Mouse (Mus musculus): ENCODE data around the gene Sptbn4.

Sptbn4 gene

DNA sequence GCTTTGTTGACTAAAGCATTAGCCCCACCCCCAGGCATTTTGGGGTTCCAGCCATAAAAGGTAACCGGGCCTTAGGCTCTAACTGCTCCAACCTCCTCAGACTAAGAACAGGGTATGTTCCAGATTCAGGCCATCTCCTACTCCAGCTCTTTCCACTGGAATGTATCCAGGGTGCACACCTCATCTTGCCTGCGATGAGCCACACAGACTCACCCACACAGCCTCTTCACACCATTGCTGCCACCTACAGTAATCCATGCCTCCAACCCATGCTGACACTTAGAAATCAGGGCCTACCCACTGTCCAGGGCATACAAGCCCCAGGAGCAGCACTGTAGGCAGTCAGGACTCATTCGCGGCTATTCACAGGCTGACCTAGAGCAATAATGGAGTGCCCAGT, 108.4 kb downstream of the Sptbn4 start:
- DNase-seq = no peak

DNA sequence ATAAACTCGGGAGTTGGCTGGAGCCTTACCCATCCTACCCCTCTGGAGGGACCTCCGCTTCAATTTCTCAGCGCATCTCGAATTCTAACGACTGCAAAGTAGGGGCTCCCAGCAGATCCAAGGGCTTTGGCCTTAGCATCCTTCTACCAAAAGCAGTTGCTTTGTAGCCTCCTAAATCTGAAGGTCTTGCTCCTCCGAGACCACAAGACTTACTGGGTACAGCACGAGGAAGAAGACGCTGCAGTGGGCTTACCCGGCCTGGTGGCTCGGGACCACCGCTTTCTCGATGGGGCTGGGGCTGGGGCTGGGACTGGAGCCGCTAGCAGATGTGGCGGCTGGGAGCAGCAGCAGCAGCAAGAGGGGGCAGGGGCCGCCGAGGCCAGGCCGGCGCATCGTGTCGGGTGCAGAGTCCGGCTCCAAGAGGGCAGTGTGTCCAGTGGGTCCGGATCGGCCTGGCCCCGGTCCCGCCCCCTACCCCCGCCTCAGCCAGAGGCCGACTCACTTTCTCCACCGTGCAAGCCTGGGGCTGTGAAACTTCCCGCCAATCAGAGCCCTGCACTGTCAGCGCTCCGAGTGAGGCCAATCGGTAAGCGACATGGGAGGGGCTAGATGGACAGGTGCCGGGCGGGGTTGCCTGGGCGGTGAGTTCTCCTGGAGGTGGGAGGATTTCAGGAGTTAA, 110.2 kb downstream of the Sptbn4 start, which contains the start of gene Ltbp4:
Gene Ltbp4, minus strand, starts transcription at position 518 of the 679 bp plus-strand sequence.
- DNase-seq = peak; percentile 86

DNA sequence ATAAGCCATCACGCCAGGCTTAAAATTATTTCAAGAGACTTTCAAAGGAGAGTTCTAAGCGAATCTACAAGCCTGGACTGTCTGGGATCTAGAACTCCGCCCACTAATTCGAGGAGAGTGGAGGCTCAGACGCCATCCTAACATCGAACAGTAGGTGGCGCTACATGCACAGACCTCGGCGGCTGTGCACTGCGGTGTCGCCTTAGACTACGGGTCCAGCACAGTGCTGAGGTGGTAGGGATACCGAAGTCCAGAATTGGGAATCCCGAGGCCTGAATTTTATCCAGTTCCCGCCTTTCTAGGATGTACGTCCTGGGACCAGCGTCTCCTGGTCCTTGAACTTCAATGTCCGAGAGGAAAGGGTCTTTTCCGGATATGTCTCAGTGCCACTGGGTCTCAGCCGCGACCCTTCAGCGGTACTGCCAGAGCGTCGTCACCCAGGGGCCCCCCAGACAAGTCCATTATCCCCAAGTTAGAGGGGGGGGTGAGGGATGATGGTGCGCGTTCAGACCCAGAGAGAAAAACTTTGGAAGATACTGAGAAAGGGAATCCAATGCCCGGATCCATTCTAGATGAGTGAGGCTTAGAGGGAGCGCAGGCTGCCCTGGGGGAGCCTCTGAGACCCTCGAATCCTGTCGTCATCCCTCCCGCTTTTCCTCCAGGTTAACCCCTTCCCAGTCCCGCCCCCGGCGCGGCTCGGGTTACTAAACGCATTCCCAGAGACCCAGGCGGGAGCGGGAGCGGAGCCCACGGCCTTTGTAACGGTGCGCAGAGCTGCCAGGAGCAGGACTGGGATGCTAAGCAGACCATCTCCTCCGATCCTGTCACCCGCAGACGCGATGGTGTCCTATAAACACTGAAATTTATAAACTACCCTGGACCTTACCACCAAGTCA, 111.3 kb downstream of the Sptbn4 start:
- peak; percentile 92 for DNase-seq

DNA sequence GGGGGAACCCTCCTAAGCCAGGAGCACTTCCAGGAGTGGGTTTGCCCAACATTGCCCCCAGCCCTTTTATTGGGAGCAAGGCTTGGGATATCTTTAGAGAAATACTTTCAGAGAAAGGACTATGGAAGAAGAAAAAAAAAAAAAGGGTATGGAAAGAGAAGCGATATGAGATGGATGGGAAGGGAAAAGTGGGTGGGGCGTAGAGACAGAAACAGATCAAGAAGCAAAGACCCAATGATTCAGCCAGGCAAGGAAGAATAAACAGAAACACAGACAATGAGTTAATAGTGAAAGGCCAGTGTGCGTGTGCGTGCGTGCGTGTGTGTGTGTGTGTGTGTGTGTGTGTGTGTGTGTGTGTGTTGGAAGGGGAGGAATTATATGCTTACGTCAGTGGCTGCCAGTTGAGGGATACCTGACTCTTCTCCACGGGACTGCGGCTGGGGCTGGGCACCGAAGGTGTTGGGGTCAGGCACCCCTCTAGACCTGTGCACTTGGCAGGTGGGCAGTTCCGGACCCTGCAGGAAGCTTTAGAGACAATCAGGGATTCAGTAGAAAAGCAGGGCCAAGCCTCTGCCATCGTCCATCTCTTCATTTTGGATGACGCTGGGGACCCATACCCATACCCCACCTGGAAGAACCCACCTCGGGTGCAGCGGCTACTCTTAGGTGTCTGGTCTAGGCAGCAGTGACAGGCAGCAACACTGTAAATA, 112.3 kb downstream of the Sptbn4 start:
- DNase-seq = no peak

DNA sequence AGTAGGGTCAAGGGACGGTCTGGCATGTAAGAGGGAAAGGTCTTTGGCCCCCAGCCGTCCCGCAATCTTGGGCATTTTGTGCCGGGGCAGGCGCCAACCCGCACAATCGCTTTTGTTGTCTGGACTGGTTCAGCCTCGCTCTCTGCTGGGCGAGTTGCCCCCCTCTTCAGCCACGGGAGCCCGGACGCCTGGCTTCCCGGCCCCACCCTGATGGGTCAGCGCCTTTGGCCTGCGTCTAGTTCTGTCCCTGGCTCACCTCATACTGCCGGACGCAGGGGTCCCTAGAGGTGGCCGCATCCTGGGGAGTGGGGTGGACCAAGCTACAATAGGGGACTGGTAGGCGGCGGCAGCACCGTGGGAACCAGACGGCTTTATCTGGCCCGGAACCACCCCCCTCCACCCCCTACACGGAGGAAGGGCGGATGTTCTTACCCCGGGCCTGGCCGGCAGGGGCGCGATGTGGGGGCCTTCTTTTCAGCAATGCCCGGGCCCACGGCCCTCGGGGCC, 113.0 kb downstream of the Sptbn4 start:
- peak; percentile 65 for DNase-seq

DNA sequence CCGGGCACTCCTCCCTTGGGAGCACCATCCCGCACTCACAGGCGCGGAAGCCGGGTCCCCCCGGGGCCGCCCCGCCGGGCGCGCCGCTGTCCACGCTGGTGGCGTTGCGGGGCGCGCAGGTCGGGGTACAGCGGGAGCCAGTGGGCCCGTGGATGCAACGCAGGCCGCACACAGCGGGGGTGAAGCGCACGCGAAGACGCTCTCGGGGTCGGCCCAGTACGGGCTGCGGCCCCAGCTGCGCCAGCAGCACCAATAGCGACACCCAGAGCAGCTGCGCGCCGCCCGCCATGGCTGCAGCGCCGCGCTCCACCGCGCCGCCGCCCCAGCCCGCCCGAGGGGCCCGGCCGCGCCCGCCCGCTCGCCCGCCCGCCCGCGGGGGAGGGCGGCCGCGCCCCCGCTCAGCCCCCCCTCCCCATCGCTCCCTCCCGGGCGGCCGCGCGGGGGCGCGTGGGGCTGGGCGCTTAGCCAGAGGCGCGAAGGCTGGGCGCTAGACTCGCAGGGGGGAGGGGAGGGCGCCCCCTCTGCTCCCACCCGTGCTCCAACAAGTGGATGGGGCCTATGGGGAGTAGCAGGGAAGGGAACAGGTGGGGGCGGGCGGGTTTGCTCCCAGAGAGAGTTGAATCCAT, 114.1 kb downstream of the Sptbn4 start:
- peak; percentile 47 for DNase-seq

DNA sequence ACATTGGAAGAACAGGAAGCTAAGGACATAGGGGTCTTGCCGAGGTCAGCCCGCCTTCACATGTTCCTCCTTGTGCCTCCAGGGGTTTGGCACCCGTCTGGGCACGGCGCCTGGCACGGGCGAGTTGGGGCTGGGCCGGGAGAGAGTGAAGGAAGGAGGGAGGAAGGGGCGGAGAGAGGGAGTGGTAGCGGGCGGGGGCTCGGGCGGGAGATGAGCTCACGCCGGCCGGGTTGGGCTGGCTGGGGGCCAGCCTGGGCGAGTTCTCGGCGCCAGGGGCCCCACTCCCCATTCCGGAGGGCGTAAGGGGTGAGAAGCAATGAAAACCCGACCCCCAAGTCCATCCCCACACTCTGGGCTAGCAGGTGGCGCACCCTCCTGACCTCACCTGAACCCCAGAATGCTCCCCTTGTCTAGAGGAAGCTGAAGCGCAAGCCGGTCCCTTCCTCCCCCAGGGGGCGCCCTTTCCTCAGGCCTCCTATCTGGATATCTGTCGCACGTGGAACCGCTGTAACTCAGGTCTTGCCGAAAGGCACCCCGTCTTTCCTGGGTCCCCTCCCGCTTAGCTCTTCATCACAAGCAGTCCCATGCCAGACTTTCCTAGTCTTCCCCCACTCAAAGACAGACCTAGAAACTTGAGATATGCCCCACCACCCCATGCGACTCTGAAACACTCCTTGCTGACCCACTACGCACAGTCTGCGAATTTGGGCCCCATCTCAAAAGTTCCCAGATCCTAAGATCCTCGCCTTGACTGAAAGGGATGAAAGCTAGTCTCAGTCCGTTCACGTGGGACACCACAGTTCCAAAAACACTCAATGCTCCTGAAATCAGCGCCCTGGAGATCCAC, 114.9 kb downstream of the Sptbn4 start:
- peak; percentile 91 for DNase-seq

DNA sequence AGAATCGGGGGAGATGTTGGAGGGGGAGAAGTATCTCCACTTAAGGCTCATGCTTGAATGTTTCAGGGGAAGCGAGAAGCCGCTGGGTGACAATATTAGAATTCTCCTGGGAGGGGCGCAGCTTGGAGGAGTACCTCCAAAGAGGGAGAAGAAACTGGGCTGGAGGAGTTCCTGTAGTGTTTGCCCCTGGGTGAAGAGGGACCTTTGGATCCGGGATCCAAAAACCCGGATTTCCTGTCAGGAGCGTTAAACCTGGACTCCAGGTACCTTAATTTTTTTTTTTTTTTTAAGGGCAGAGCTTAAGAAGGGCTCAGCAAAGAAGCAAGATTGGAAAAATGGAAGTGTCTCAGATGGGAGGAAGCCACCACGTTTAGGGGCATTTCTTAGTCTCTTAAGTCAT, 115.6 kb downstream of the Sptbn4 start:
- DNase-seq = no peak

DNA sequence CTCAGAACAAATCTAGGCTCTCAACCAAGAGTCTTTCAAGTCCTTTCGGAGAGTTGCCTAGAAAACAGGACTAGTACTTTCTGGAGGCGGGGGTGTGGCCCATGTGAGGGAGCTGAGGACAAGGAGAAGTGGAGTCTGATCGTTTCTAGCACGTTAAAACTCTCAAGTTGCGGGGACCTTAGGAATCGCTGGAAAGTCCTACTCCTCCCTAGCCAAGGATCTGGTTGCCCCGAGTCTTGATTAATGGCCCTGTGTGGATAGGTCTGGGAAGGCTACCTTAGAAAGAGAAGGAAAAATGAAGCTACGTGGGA, 116.0 kb downstream of the Sptbn4 start:
- peak; percentile 58 for DNase-seq

DNA sequence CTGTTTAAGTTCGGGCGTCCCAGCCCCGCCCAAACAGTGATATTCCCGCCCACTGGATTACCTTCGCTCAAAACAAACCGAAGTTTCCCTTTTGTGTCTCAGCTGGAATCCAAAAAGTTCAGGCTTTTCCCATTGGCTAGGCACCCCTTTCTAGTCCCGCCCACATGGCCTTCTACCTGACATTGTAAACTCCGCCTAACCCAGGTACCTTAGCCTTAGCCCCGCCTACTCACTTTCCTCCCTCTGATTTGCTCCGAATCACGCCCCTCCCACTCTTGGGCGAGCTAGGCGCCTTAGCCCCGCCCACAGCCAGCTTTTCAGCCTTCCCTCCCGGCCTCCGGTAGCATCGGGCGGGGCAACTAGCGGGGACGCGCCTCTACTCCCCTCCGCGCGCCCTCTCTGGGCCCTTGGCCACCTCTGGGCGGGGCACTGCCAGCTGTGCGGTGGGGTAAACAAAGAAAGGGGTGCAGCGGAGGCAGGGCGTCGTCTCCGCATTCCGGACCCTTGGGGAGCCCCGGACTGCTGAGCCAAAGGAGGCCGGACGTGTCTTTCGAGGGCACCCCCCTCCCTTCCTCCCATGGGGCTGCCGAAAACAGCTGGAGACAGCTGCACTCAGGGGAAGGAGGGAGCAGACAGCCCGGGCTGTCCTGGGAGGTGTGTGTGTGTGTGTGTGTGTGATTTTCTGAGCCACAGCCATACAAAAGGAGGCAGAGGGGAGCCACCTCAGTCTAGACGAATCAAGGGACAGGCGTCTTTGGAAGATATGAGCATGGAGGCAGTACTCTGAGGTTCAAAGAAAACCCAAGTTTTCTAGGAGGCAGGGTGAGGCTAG, 116.6 kb downstream of the Sptbn4 start:
- DNase-seq = peak; percentile 98

DNA sequence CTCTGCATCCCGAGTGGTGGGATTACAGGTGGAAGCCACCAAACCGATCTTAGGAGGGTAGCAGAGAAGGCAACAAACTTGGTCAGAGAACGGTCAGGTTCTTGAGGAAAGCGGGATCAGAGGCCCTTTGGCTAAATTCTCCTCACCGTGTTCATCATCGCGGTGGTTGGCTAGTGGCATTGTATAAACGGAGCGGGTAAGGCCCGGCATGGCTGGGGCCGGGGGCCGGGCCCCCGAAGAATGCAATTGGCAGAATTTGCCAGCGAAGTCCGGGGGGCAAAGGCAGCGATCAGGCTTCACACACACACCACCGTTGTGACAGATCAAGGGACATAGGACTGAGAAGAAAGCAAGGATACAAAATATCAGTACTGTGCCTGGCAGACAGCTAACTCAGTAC, 117.5 kb downstream of the Sptbn4 start:
- DNase-seq = no peak

DNA sequence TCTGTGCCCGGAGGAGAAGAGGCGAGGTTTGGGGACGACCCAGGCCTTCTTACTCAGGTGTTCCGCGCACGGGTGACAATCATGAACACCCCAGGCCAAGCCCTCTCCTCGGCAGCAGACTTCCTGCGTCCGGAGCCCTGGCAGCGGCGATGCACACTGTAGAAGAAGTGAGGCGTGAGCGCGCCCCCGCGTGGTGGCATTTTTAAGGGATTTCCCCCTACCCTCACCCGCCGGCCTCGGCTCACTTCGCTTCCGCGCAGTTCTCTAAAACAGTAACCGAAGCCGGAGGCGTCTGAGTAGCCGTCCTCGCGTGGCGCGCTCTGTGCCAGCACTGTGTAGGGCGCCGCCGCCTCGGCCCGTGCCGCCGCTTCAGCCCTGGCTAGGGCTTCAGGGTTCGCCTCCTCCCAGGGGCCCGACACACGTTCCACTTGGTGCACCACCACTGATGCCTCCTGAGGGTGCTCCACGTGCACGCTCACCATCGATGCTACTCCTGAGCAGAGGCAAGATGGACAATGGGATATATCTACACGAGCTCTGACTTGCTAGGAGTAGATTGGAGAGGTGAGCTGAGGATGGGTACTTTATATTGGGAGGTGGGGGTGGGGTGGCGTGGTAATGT, 118.0 kb downstream of the Sptbn4 start:
- peak; percentile 91 for DNase-seq

DNA sequence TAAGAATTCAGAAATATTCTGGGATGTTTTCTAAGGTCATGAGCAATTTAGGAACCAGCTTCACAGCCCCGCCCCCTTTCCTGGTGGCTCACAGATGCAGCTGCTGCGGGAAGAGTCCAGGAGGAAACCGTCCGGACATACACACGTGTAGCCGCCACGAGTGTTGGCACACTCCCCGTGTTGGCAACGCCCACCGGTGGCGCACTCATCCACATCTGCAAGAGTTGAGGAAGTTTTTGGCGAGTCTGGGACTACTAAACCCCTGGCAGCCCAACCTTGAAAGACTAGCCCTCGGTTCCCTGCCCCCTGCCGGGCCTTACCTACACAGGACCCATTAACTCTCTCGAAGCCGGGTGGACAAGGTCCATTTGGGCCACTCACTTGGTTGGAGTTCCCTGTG, 118.8 kb downstream of the Sptbn4 start:
- DNase-seq = peak; percentile 55

DNA sequence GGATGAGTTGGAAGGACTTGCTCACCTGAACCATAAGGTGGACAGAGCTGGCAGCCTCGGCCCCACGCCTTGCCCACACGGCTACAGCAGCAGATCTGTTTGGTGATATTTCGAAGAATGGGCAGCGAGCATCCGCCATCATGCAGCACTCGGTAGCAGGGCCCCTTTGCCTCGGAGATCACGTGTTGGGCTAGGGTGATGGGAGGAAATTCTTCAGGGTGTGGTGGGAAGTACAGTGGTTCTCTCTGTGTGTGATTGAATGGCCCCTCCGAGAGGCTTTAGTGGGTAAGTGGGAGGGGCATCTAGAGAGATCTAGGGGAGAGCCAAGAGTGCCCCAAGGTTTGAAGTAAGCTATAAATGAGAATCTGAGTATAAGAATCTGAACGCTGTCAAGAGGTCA, 119.3 kb downstream of the Sptbn4 start:
- no peak for DNase-seq

DNA sequence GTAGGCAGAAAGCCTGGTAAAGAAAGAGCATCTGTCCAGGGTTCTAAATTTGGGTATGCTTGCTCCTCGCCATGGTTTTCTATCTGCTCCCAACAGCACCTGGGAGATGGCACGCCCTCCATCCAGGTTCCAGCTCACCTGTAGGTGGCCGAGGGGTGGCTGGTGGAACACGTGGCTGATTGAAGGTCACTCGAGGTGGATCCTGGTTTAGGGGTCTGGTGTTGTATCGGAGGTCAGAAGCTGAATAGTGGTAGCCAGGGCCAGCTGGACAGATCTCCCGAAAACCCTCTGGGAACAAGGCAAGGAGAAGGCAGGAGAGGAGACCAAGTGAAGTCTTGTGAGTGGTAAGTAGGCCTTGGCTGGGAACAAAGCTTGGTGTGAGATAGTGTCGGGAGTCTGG, 120.0 kb downstream of the Sptbn4 start:
- DNase-seq = no peak

DNA sequence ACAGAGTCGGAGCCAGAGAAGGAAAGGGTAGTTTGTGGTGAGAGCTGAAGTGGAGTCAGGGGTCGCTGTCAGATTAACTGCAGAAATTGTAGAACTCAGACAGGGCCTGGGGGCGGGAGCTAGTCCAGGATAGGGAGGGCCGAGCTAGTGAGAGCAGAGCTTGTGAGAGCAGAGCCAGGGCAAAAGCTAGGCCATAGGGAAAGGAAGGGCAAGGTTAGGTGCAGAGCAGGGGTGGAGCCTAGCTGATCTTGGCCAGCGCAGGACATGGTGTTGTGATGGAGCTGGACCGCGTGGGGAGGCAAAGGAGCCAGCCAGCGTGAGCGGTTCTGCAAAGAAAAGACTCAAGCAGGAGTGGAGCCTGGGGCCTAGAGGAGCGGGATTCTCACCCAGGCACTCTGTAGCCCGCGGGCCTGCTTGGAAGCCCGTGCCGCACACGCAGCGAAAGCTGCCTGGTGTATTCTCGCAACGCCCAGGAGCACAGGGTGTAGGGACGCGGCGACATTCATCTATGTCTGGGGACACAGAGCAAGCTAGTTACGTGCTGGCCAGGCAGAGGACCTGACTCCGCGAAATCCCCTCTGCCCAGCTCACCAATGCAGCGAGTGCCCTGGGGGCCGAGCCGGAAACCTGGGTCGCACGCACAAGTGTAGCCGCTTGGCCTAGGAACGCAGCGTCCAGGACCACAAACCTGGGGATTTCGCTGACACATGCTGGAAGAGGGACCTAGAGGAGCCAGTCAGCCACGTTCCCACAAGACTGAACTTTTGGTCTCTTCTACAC, 121.2 kb downstream of the Sptbn4 start:
- DNase-seq = peak; percentile 67

DNA sequence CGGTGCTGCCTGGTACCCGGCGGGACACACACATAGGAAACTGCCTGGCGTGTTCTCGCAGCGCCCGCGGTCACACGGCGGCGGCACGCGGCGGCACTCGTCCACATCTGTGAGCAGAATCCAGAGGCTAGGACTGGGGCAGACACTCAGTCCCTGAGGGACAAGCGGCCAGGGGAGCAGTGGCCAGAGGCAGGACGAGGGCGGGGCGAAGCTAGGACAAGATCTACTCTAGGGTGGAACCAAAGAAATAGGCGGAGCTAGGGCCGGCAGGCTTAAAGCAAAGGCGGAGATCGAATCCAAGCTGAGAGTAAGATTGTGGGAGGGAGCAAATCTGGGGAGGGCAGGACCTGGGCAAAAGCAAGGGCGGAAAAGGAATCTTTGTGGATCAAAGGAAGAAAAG, 121.8 kb downstream of the Sptbn4 start:
- DNase-seq = peak; percentile 89

DNA sequence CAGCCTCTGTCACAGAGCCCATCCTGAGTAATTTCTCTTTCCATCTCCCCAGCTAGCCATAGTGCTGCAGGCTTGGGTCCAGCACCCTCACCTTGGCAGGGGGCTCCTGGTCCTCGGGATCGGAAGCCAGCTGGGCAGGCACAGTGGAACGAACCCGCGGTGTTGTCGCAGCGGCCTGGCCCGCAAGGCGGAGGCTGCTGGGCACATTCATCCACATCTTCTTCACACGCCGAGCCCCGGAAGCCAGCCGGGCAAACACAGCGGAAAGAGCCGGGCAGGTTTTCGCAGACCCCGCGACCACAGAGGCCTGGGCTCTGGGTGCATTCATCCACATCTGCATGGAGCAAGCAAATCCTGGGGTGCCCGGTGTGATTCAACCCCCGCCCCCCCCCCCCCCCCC, 122.6 kb downstream of the Sptbn4 start:
- no peak for DNase-seq

DNA sequence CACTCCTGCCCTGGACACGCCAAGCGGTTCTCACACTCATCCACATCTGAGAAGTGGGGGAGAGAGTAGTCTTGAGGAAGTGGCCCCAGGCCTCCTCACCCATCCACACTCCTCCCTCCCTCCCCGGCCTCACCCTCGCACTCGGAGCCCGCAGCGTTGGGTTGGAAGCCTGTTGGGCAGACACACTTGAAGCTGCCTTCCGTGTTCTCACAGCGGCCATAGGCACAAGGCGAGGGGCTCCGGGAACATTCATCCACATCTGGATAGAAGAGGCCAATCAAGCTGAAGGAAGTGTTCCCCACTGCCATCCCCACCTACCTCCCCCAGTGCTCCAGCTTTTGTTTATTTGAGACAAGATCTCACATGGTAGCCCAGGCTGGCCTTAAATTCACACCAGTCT, 123.3 kb downstream of the Sptbn4 start:
- no peak for DNase-seq

DNA sequence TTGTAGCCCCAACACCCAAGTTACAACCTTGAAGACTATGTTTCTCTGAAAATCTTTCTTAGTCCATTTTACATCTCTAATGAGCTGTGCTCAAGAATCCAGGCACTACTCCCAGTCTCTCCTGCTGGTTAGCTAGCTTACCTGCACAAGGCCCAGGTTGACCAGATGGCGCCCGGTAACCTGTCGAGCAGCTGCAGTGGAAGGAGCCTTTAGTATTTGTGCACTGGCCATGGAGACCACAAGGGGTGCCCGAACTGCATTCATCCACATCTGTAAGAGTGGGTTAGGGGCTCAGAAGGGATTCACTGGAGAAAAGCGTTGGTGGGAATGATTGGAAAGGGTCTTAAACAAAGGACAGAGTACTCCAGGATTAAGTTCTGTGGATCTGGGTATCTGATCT, 124.5 kb downstream of the Sptbn4 start:
- DNase-seq = no peak

Measured in kidney, postnatal 14 days (tissue).